Mouse (Mus musculus) layer of hippocampus, adult 9-10 months (tissue): ENCODE data around the gene Mmaa.

Experiments
- DNase-seq: peaks from one replicate; pipeline ENCODE4 v3.0.0; 2022; ENCODE audit warnings: low spot score

Mmaa gene

GRCm38 (mm10) chr8:79222752-79223141 lies 72.0 kb downstream of the Mmaa start:
- DNase-seq = no peak

- DNase-seq = no peak
Observed at GRCm38 (mm10) chr8:79222106-79222751, 72.5 kb downstream of the Mmaa start.
